In genomic region chr2:167445911-167446780, GRCm38 (mm10) we compare ENCODE assay signal across 10 mouse cellular contexts. TPM values are rescaled to one million over a fixed set of nuclear protein-coding genes. Genes with fewer than 3 reads are reported as not detected.
DNase-seq lines count a peak whose midpoint lies in the region; ATAC-seq and TF ChIP-seq lines count a peak whose summit lies in the region.
"Had no signal": no experiment of that assay in that cellular context is flagged by ENCODE, and none has a peak within 500 bp of the region (broad histone marks: within the 10 kb centered on the region; RNA-seq: fewer than 3 reads in every experiment).

No protein-coding gene starts in this region.

- peak; percentile 77 for ATAC-seq in kidney, embryonic 15.5 days (replicated peaks; ENCODE audit: low FRiP score)
- no peak for ATAC-seq in G1E (ENCODE audit: extremely low read depth, insufficient number of reproducible peaks, low FRiP score, poor library complexity, severe bottlenecking)

- 52% methylated on average over 20 of the region's 20 CpGs for WGBS in kidney, embryonic 15.5 days
- 39% methylated on average over 20 of the region's 20 CpGs for WGBS in kidney, adult 2 months

- no peak for TF ChIP-seq CTCF in kidney, adult 2 months (conservative IDR thresholded peaks at IDR 0.05; ENCODE audit: insufficient read depth, insufficient read length, low read depth, low read length)
- no peak for TF ChIP-seq CTCF in G1E (IDR thresholded peaks at IDR 0.05; ENCODE audit: low read depth, low read length)

- peak overlapping the region; percentile 63 for H3K27ac ChIP-seq in kidney, embryonic 15.5 days
- no peak overlapping the region for H3K27ac ChIP-seq in kidney, adult 2 months (ENCODE audit: insufficient read depth, low read depth, low read length)
- H3K27ac ChIP-seq: stomach, embryonic 15.5 days had no signal

- peaks cover 22% of the 10 kb centered on the region for H3K4me1 ChIP-seq in kidney, embryonic 15.5 days
- H3K4me1 ChIP-seq in kidney, adult 2 months (ENCODE audit: control insufficient read depth, insufficient read depth, low read length): no peaks in the 10 kb centered on the region; the same call in 1 of the 2 replicates
- H3K4me1 ChIP-seq in G1E (ENCODE audit: insufficient read depth, low read depth, low read length): peaks cover 83% of the 10 kb centered on the region
- H3K4me1 ChIP-seq: stomach, embryonic 15.5 days had no signal

- DNase-seq in cerebellum, adult 9-11 months: peak; percentile 53
- no peak for DNase-seq in cerebellum, postnatal 4 days (ENCODE audit: low spot score in 2 of 2)
- DNase-seq in kidney, adult 2 months: no peak
- no peak for DNase-seq in G1E (ENCODE audit: low spot score)
- DNase-seq in induced T-regulatory cell, adult 2 months (ENCODE audit: low read depth): peak; percentile 64
- no peak for DNase-seq in layer of hippocampus, adult 11-12 months (ENCODE audit: low spot score)
- DNase-seq in urinary bladder, postnatal 25 days (ENCODE audit: low spot score): no peak
- DNase-seq: gastrocnemius, postnatal 14 days had no signal

- no peaks in the 10 kb centered on the region for H3K9me3 ChIP-seq in kidney, embryonic 15.5 days (replicated peaks)
- no peaks in the 10 kb centered on the region for H3K9me3 ChIP-seq in G1E (replicated peaks)
- H3K9me3 ChIP-seq: stomach, embryonic 15.5 days had no signal

- no peak overlapping the region for H3K4me2 ChIP-seq in kidney, embryonic 15.5 days
- H3K4me2 ChIP-seq: stomach, embryonic 15.5 days had no signal

- no peak for TF ChIP-seq POLR2A in kidney, adult 2 months (IDR thresholded peaks at IDR 0.05; ENCODE audit: low read depth, low read length)

- H3K36me3 ChIP-seq in kidney, embryonic 15.5 days: peaks cover 84% of the 10 kb centered on the region
- H3K36me3 ChIP-seq in kidney, adult 2 months (ENCODE audit: control insufficient read depth, insufficient read depth, low read length): peaks cover 2% of the 10 kb centered on the region; the same call in 1 of the 2 replicates
- H3K36me3 ChIP-seq in G1E (replicated peaks): peaks cover 93% of the 10 kb centered on the region

- no peak overlapping the region for H3K9ac ChIP-seq in kidney, embryonic 15.5 days
- H3K9ac ChIP-seq: stomach, embryonic 15.5 days had no signal

- H3K4me3 ChIP-seq in kidney, embryonic 15.5 days (replicated peaks): no peak overlapping the region
- H3K4me3 ChIP-seq in kidney, adult 2 months (ENCODE audit: insufficient read depth, low read depth, low read length): no peak overlapping the region
- H3K4me3 ChIP-seq in G1E (ENCODE audit: low read depth, low read length): peak overlapping the region; percentile 39; the same call in 1 of the 2 replicates
- H3K4me3 ChIP-seq: stomach, embryonic 15.5 days had no signal

- no peaks in the 10 kb centered on the region for H3K27me3 ChIP-seq in kidney, embryonic 15.5 days
- H3K27me3 ChIP-seq in kidney, adult 2 months (replicated peaks; ENCODE audit: control insufficient read depth, insufficient read depth, low read length): no peaks in the 10 kb centered on the region
- H3K27me3 ChIP-seq in G1E (ENCODE audit: insufficient read depth, low read length): no peaks in the 10 kb centered on the region
- H3K27me3 ChIP-seq: stomach, embryonic 15.5 days had no signal

RNA-seq across cellular contexts. Expression of gene Slc9a8, which starts 24.6 kb away (rescaled TPM):
- 21.9 and 27.1 TPM in 2 replicates for polyA plus RNA-seq in kidney, embryonic 15.5 days (2015; fragmentation: Nextera tagmentation; extraction: Ambion mirVana)
- polyA plus RNA-seq in kidney, adult 2 months (2012; rRNA removed): 226 and 357 TPM in 2 replicates
- total RNA-seq in G1E (2014; fragmentation: Nextera tagmentation) (67.4 and 90.4 TPM in 2 replicates), G1E (2017) (22.4 and 24.4 TPM in 2 replicates)
- polyA plus RNA-seq in G1E (2012): 10.0 and 13.2 TPM in 2 replicates

RNA-seq across cellular contexts. Expression of gene Rnf114, which starts 46.3 kb away (rescaled TPM):
- polyA plus RNA-seq in kidney, embryonic 15.5 days (2015; fragmentation: Nextera tagmentation; extraction: Ambion mirVana): 89.9 and 91.9 TPM in 2 replicates
- 97.9 and 98.2 TPM in 2 replicates for polyA plus RNA-seq in kidney, adult 2 months (2012; rRNA removed)
- total RNA-seq in G1E (2014; fragmentation: Nextera tagmentation): 41.5 and 48.2 TPM in 2 replicates
- 32.1 and 37.8 TPM in 2 replicates for total RNA-seq in G1E (2017)
- polyA plus RNA-seq in G1E (2012): 16.8 and 18.4 TPM in 2 replicates

RNA-seq across cellular contexts. Expression of gene Spata2, which starts 46.5 kb away (rescaled TPM):
- 17.8 and 17.9 TPM in 2 replicates for polyA plus RNA-seq in kidney, embryonic 15.5 days (2015; fragmentation: Nextera tagmentation; extraction: Ambion mirVana)
- polyA plus RNA-seq in kidney, adult 2 months (2012; rRNA removed): 26.5 and 31.5 TPM in 2 replicates
- total RNA-seq in G1E (2014; fragmentation: Nextera tagmentation) (11.6 and 16.2 TPM in 2 replicates), G1E (2017) (6.7 and 7.6 TPM in 2 replicates)
- polyA plus RNA-seq in G1E (2012): 26.5 and 27.9 TPM in 2 replicates

Comparison
In these comparisons a context has a peak if more than half of its experiments do, and no peak if none do; other contexts are left out.
1. DNase-seq: peak in cerebellum, adult 9-11 months (single experiment) and induced T-regulatory cell, adult 2 months (single experiment); none in cerebellum, postnatal 4 days (0 of 2), kidney, adult 2 months (single experiment), G1E (single experiment), layer of hippocampus, adult 11-12 months (single experiment) and urinary bladder, postnatal 25 days (single experiment).